In genomic region chr7:46376172-46377007, GRCm38 (mm10) we compare ENCODE assay signal across 9 mouse cellular contexts. TPM values are rescaled to one million over a fixed set of nuclear protein-coding genes. Genes with fewer than 3 reads are reported as not detected.
DNase-seq lines count a peak whose midpoint lies in the region; ATAC-seq lines count a peak whose summit lies in the region.
"Had no signal": no experiment of that assay in that cellular context is flagged by ENCODE, and none has a peak within 500 bp of the region (broad histone marks: within the 10 kb centered on the region; RNA-seq: fewer than 3 reads in every experiment).

Gene Myod1, plus strand, starts transcription at chr7:46376474.

- H3K4me2 ChIP-seq in limb, embryonic 15.5 days = peak within 1 kb of the TSS; percentile 29
- H3K4me2 ChIP-seq: liver, embryonic 15.5 days had no signal

- H3K9me3 ChIP-seq in limb, embryonic 15.5 days = no peaks in the 10 kb centered on the region
- H3K9me3 ChIP-seq: liver, embryonic 15.5 days had no signal

- peaks cover 14% of the 10 kb centered on the region for H3K4me1 ChIP-seq in limb, embryonic 15.5 days
- H3K4me1 ChIP-seq: liver, embryonic 15.5 days had no signal

- WGBS in limb, embryonic 15.5 days = 4% methylated on average over 43 of the region's 44 CpGs

- ATAC-seq in limb, embryonic 15.5 days (ENCODE audit: insufficient number of reproducible peaks, low FRiP score, low TSS enrichment, low read depth) = peak; percentile 53
- no peak for ATAC-seq in megakaryocyte progenitor cell, adult 5-6 weeks (replicated peaks; ENCODE audit: poor library complexity)

- H3K9ac ChIP-seq in limb, embryonic 15.5 days = 0 out of 2 replicates have a peak within 1 kb of the TSS, but pooled peaks have one; percentile 7
- H3K9ac ChIP-seq: liver, embryonic 15.5 days had no signal

- H3K27ac ChIP-seq in limb, embryonic 15.5 days = peak within 1 kb of the TSS; percentile 61; the same call in 1 of the 2 replicates
- H3K27ac ChIP-seq: liver, embryonic 15.5 days had no signal

- peaks cover 80% of the 10 kb centered on the region for H3K27me3 ChIP-seq in limb, embryonic 15.5 days

- H3K36me3 ChIP-seq in limb, embryonic 15.5 days = no peaks in the 10 kb centered on the region
- H3K36me3 ChIP-seq: liver, embryonic 15.5 days had no signal

- H3K4me3 ChIP-seq in limb, embryonic 15.5 days = peak within 1 kb of the TSS; percentile 27
- H3K4me3 ChIP-seq: liver, embryonic 15.5 days had no signal

- peak; percentile 49 for DNase-seq in retina, postnatal 1 day
- no peak for DNase-seq in retina, embryonic 14.5 days (ENCODE audit: low spot score)
- DNase-seq in gastrocnemius, adult 18-20 months (ENCODE audit: low spot score) = peak; percentile 86
- no peak for DNase-seq in spleen, postnatal 36 days (ENCODE audit: low spot score in 2 of 2)
- no peak for DNase-seq in liver
- DNase-seq: kidney, adult 11 months had no signal

RNA-seq across cellular contexts. Expression of gene Myod1, which starts in this region (rescaled TPM):
- total RNA-seq in gastrocnemius, adult 18-20 months (2021) = 10 to 100 TPM; 14.9 to 15.5 TPM
- polyA plus RNA-seq in limb, embryonic 15.5 days (2015; fragmentation: Nextera tagmentation; extraction: Ambion mirVana) = 35.8 and 56.9 TPM in 2 replicates
- total RNA-seq in megakaryocyte progenitor cell, adult 5-6 weeks (2015) = not detected in 2 replicates
- not detected in 2 replicates for total RNA-seq in megakaryocyte progenitor cell, adult 5-6 weeks (2017)

Comparison
In these comparisons a context has a peak if more than half of its experiments do, and no peak if none do; other contexts are left out.
1. RNA of gene Myod1 (total RNA-seq): 14.9 to 15.5 TPM in gastrocnemius, adult 18-20 months; not detected in megakaryocyte progenitor cell, adult 5-6 weeks; every median in the first group is over 10 times any median in the second.
2. DNase-seq: peak in retina, postnatal 1 day (single experiment) and gastrocnemius, adult 18-20 months (single experiment); none in retina, embryonic 14.5 days (single experiment), spleen, postnatal 36 days (0 of 2) and liver (single experiment).